Mouse (Mus musculus) megakaryocyte-erythroid progenitor cell, adult 5-6 weeks (primary cell): ENCODE data around the gene Casp1. TPM values are rescaled to one million over a fixed set of nuclear protein-coding genes. Genes with fewer than 3 reads are reported as not detected.

Source experiments
- ATAC-seq: replicated peaks from 2 replicates; pipeline ENCODE4 v1.8.0; 2016; ENCODE audit warnings: mild to moderate bottlenecking, inconsistent platforms; ENCODE audit not compliant: severe bottlenecking, poor library complexity, low FRiP score, low TSS enrichment
- total RNA-seq, 2 experiments: library from RNA; stranded (forward) in 1 of 2; stranded (reverse) in 1 of 2; fragments of 200-1000, 215-1000 nt in 1 of 2; fragments of >200 nt in 1 of 2; fragmentation: Nextera tagmentation in 1 of 2; gene quantifications; 2 replicates each; pipeline ENCODE4 v1.2.3; 2014 to 2017

The Casp1 gene
- total RNA-seq, 2 experiments from 2014 or later = 3.1 to 4.2 TPM

DNA sequence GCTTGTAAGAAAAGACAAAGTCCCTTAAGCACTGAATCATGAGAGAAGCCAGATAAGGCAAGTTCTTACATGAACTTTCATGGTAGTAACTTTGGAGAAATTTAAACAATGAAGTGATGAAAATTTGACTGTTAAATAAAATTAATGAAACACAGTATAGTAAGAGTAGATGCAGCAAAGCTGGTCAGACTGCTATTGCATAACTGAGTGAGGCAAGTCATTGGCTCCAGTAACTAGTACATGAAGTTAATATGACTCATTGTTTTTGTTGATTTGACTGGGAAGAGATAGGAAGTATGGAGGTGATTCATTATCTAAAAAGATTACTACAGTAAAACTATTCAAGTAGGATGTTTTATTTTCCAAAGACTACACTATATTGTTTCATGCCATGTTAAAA is 58.5 kb downstream of the Casp1 start:
- ATAC-seq = no peak

Other genes with a start within 250 kb of the Casp1 start
- 4.3 and 6.9 TPM in 2 replicates for gene Casp4, start 10.3 kb downstream of the Casp1 start, total RNA-seq (2014; fragmentation: Nextera tagmentation)
- gene Casp4, start 10.3 kb downstream of the Casp1 start, total RNA-seq (2017) = 7.1 and 16.0 TPM in 2 replicates
- not detected in 2 replicates for gene Casp12, start 46.9 kb downstream of the Casp1 start, total RNA-seq (2014; fragmentation: Nextera tagmentation)
- 5.9 TPM in 1 of 2 replicates, not detected in the other for gene Casp12, start 46.9 kb downstream of the Casp1 start, total RNA-seq (2017)